Mouse (Mus musculus): ENCODE data around the gene Prmt1.
"Not testable (repeated sequence)": the region's sequence is repeated elsewhere in the genome, so short reads cannot be mapped to it uniquely, and the experiment has no call there.

Gene Prmt1

GRCm38 (mm10) chr7:44986192-44986878, at the start of gene Prmt1:
Prmt1 (minus strand) TSS chr7:44986568.
- DNase-seq: peak; percentile 100

- no peak for DNase-seq
Measured at GRCm38 (mm10) chr7:45035631-45036030, 49.3 kb upstream of the Prmt1 start.

GRCm38 (mm10) chr7:45033722-45034359, 47.5 kb upstream of the Prmt1 start:
- no peak for DNase-seq

GRCm38 (mm10) chr7:45030857-45031256, 44.5 kb upstream of the Prmt1 start:
- DNase-seq: no peak

- no peak for DNase-seq
Measured at GRCm38 (mm10) chr7:45029995-45030394, 43.6 kb upstream of the Prmt1 start.

- no peak for DNase-seq
Measured at GRCm38 (mm10) chr7:45028351-45028750, 42.0 kb upstream of the Prmt1 start.

- no peak for DNase-seq
Measured at GRCm38 (mm10) chr7:45027761-45028160, 41.4 kb upstream of the Prmt1 start.

GRCm38 (mm10) chr7:45026256-45026655, 39.9 kb upstream of the Prmt1 start:
- DNase-seq: no peak

GRCm38 (mm10) chr7:45025601-45026220, 39.3 kb upstream of the Prmt1 start:
- no peak for DNase-seq

GRCm38 (mm10) chr7:45024281-45025248, 38.2 kb upstream of the Prmt1 start:
- no peak for DNase-seq

- not testable (repeated sequence) for DNase-seq
Measured at GRCm38 (mm10) chr7:45023711-45024110, 37.3 kb upstream of the Prmt1 start.

GRCm38 (mm10) chr7:45020225-45020624, 33.9 kb upstream of the Prmt1 start:
- DNase-seq: no peak

- peak; percentile 76 for DNase-seq
Measured at GRCm38 (mm10) chr7:45019031-45019571, 32.7 kb upstream of the Prmt1 start.

GRCm38 (mm10) chr7:45017242-45018061, 31.1 kb upstream of the Prmt1 start, which contains the start of gene Rras:
Rras (plus strand) TSS chr7:45017961.
- peak; percentile 99 for DNase-seq

GRCm38 (mm10) chr7:45016761-45017160, 30.4 kb upstream of the Prmt1 start:
- no peak for DNase-seq

- peak; percentile 100 for DNase-seq
Measured at GRCm38 (mm10) chr7:45015957-45016612, 29.7 kb upstream of the Prmt1 start, which contains the start of gene Scaf1. Scaf1 (minus strand) TSS chr7:45016363.

- DNase-seq: no peak
Measured at GRCm38 (mm10) chr7:45015344-45015956, 29.1 kb upstream of the Prmt1 start.

- DNase-seq: no peak
Measured at GRCm38 (mm10) chr7:45014096-45014451, 27.7 kb upstream of the Prmt1 start.

- no peak for DNase-seq
Measured at GRCm38 (mm10) chr7:45013366-45014095, 27.2 kb upstream of the Prmt1 start.

- DNase-seq: no peak
Measured at GRCm38 (mm10) chr7:45012824-45013223, 26.5 kb upstream of the Prmt1 start.

Measured in kidney, adult 11 months (tissue).